Mouse (Mus musculus) spleen, adult 2 months (tissue): Measurements from ENCODE around the gene Lmx1a.

Source experiments
- CTCF ChIP-seq: fragments of 200-500 bp; IDR thresholded peaks from 2 replicates; pipeline ENCODE4 v1.5.1; 2011; ENCODE audit warnings: mild to moderate bottlenecking, inconsistent platforms; ENCODE audit not compliant: insufficient read depth, insufficient read length, insufficient replicate concordance; ENCODE audit errors: extremely low read depth
- POLR2A ChIP-seq: fragments of 200-500 bp; IDR thresholded peaks from 2 replicates; pipeline ENCODE4 v1.6.1; 2011; ENCODE audit warnings: low read depth, low read length, inconsistent platforms

- TF ChIP-seq POLR2A = no peak
- no peak for TF ChIP-seq CTCF
Observed at GRCm38 (mm10) chr1:167817616-167818015, 128.6 kb downstream of the Lmx1a start.
